Mouse (Mus musculus) G1E (cell line): Measurements from ENCODE around the gene Wfdc10.

Experiments used
- CTCF ChIP-seq: IDR thresholded peaks from 2 replicates; pipeline ENCODE4 v1.5.1; 2012; ENCODE audit warnings: low read depth, low read length, inconsistent platforms, mixed read lengths
- GATA1 ChIP-seq: IDR thresholded peaks from 2 replicates; pipeline ENCODE4 v1.6.1; 2012; ENCODE audit warnings: borderline replicate concordance, low read length, inconsistent platforms, mixed read lengths
- POLR2AphosphoS5 ChIP-seq: IDR thresholded peaks from 2 replicates; pipeline ENCODE4 v1.6.1; 2012; ENCODE audit warnings: low read depth, low read length, inconsistent platforms; ENCODE audit not compliant: insufficient replicate concordance

GRCm38 (mm10) chr2:164679906-164680305 lies 24.1 kb downstream of the Wfdc10 start:
- TF ChIP-seq CTCF (no peak), POLR2AphosphoS5 (no peak), GATA1 (no peak)
